Mouse (Mus musculus) midbrain, embryonic 16.5 days (tissue): ENCODE data around the gene Mmp11. TPM values are rescaled to one million over a fixed set of nuclear protein-coding genes. Genes with fewer than 3 reads are reported as not detected.
A peak's percentile ranks its signal among the peaks of the same experiment; 100 is the strongest.

ENCODE experiments used
- ATAC-seq: fragments of 200-750 bp; cut with Nextera tagmentation; 2 replicates; pipeline ENCODE4 v1.8.0; 2017; ENCODE audit warnings: moderate TSS enrichment
- H3K27ac ChIP-seq: fragments of 300-500 bp; sonication (generic); 2 replicates; pipeline ENCODE4 v1.5.1; 2014; ENCODE audit warnings: mild to moderate bottlenecking, low read length, mixed read lengths
- H3K27me3 ChIP-seq: fragments of 300-500 bp; sonication (generic); 2 replicates; pipeline ENCODE4 v1.6.1; 2014; ENCODE audit warnings: low read depth, low read length, mixed read lengths; ENCODE audit not compliant: control insufficient read depth, insufficient read depth
- H3K36me3 ChIP-seq: fragments of 300-500 bp; sonication (generic); 2 replicates; pipeline ENCODE4 v1.6.1; 2014; ENCODE audit warnings: mild to moderate bottlenecking, low read length, moderate library complexity, mixed read lengths; ENCODE audit not compliant: control insufficient read depth, insufficient read depth
- H3K4me1 ChIP-seq: fragments of 300-500 bp; sonication (generic); 2 replicates; pipeline ENCODE4 v1.6.1; 2014; ENCODE audit warnings: mild to moderate bottlenecking, low read length, mixed read lengths; ENCODE audit not compliant: control insufficient read depth, insufficient read depth
- H3K4me2 ChIP-seq: fragments of 300-500 bp; sonication (generic); 2 replicates; pipeline ENCODE4 v1.6.1; 2014; ENCODE audit warnings: mild to moderate bottlenecking, low read length, mixed read lengths
- H3K4me3 ChIP-seq: fragments of 300-500 bp; sonication (generic); 2 replicates; pipeline ENCODE4 v1.5.1; 2014; ENCODE audit warnings: low read depth, mild to moderate bottlenecking, low read length, moderate library complexity, mixed read lengths
- H3K9ac ChIP-seq: fragments of 300-500 bp; sonication (generic); 2 replicates; pipeline ENCODE4 v1.6.1; 2014; ENCODE audit warnings: low read depth, low read length, mixed read lengths
- H3K9me3 ChIP-seq: fragments of 300-500 bp; sonication (generic); replicated peaks from 2 replicates; pipeline ENCODE4 v1.6.1; 2014; ENCODE audit warnings: mild to moderate bottlenecking, low read length, mixed read lengths; ENCODE audit not compliant: control insufficient read depth, poor library complexity, severe bottlenecking
- WGBS: fragments of 180-500 bp; shearing (Covaris S2); extraction: QIAGEN DNeasy Blood & Tissue Kit; methylation state at CpG from one replicate; pipeline ENCODE4 v1.1.7; 2014; 5-methylcytosine and 5-hydroxymethylcytosine counted together
- polyA plus RNA-seq: library from polyadenylated mRNA; unstranded; fragments of >200 nt; fragmentation: Nextera tagmentation; extraction: Ambion mirVana; gene quantifications from 2 replicates; pipeline ENCODE4 v1.2.1, GENCODE M21; 2015

Gene Mmp11
- polyA plus RNA-seq, 1 experiment from 2014 or later = 13.3 TPM

DNA sequence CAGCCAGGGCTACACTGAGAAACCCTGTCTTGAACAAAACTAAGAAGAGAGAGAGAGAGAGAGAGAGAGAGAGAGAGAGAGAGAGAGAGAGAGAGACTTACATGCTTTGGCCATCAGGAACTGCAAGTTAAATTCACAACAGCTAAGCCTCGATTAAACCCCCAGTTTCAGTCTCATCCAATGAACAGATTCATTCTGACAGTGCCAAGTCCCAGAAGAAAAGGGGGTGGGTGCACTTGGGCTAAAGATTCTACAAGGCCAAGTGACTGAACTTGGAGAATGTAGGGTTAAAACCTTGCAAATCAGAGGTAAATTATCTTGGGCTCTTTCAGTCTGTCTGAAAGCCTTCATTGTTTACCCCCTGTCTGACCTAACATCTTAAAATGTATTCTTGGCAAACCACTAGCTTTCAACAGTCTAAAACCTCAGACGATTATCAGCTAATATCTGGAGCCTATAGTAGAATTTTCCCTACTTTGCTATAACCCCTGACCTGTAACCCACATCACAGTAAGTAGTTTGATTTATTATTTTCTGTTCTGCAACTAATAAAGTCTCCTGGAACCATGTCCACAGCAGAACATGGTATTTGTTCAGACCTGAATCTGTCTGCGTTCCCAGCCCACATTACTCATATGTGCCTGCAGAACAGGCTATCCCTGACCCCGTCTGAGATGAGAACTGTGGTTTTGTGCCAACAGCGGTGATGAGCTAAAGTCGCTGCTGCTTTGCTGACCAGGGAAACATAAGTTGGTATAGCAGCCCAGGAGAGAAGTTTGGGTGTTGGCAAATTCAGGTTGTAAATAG is 55.3 kb downstream of the Mmp11 start:
- Histone ChIP-seq H3K9me3 (no peaks in the 10 kb centered on the region), H3K4me3 (no peak overlapping the region), H3K4me1 (no peaks in the 10 kb centered on the region), H3K4me2 (no peak overlapping the region), H3K27ac (no peak overlapping the region), H3K9ac (no peak overlapping the region), H3K36me3 (no peaks in the 10 kb centered on the region), H3K27me3 (no peaks in the 10 kb centered on the region)
- WGBS = 63% methylated on average over 6 of the region's 6 CpGs
- ATAC-seq = no peak

DNA sequence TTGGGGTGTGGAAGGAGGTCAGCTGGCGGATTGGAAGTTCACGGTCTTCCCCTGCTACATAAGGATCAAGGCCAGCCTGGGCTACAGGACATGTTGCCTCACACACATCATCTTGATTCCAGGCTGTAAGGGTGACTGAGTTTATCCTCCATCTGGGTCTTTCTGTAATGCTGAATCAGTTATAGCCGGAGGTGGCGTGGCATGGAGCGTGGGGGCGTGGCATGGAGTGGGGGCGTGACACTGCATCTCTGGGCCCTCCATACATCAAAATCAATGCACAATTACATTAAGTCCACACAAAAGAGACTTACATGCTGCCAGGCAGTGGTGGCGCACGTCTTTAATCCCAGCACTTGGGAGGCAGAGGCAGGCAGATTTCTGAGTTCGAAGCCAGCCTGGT is 55.9 kb downstream of the Mmp11 start:
- Histone ChIP-seq H3K27me3 (no peaks in the 10 kb centered on the region), H3K4me2 (no peak overlapping the region), H3K4me3 (no peak overlapping the region), H3K27ac (no peak overlapping the region), H3K9me3 (no peaks in the 10 kb centered on the region), H3K4me1 (no peaks in the 10 kb centered on the region), H3K9ac (no peak overlapping the region), H3K36me3 (no peaks in the 10 kb centered on the region)
- WGBS = 95% methylated on average over 10 of the region's 10 CpGs
- ATAC-seq = no peak

DNA sequence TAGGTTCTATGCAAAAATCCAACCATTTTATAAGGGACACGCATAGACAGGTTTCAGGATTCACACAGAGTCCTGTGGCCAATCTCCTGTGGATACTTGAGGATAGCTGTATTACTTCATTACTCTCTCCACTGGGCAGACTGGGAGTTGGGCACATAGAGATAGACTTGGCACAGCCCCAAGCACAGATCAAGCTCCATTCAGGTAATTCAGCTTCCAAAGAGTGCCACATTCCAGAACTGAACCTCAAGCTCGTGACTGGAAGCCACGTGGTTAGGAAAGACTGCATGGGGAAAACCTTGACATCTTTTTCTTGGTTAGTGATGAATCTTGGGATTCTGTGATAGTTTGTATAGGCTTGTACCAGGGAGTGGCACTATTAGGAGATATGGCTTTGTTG is 57.5 kb downstream of the Mmp11 start:
- Histone ChIP-seq H3K36me3 (no peaks in the 10 kb centered on the region), H3K4me3 (no peak overlapping the region), H3K27me3 (no peaks in the 10 kb centered on the region), H3K9ac (no peak overlapping the region), H3K4me1 (peaks cover 1% of the 10 kb centered on the region; the same call in 1 of the 2 replicates), H3K4me2 (no peak overlapping the region), H3K9me3 (no peaks in the 10 kb centered on the region), H3K27ac (no peak overlapping the region)
- ATAC-seq = no peak
- WGBS = 83% methylated on average over 3 of the region's 3 CpGs

DNA sequence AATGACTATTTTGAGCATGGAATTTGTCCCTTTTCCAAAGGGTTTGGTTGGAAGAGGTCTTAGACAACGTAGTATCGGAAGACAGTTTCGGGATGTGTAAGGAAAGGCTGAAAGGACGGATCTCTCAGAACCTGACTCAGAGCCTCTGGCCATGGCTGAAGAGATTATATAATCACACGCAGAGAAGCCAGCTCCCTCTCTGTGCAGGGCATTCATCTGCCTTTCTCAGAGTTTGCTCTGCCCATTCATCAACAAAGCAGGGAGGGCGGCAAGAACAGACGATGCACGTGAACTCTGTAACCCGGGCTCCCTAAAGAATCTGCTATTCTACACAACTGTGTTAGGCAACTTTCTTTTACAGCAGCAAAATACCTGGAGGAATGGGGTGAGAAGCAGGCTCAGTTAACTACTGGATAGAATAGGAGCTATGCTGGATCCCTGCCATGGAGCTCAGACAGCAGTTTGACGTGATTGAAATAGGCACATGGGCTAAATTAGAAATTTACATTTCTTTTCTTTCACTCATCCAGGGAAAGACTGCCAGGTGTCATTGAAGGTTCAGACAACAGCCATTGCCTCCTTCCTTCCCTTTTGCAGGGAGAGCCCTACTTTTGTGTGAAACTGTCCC is 62.6 kb downstream of the Mmp11 start:
- peak overlapping the region; percentile 60 for H3K4me2 ChIP-seq
- WGBS = 5% methylated on average over 10 of the region's 10 CpGs
- ATAC-seq = 0 out of 2 replicates have a peak, but pooled peaks have one; percentile 19
- no peaks in the 10 kb centered on the region for H3K36me3 ChIP-seq
- H3K4me3 ChIP-seq = peak overlapping the region; percentile 37
- H3K4me1 ChIP-seq = peaks cover 8% of the 10 kb centered on the region
- H3K9me3 ChIP-seq = no peaks in the 10 kb centered on the region
- no peaks in the 10 kb centered on the region for H3K27me3 ChIP-seq
- H3K27ac ChIP-seq = peak overlapping the region; percentile 83
- H3K9ac ChIP-seq = peak overlapping the region; percentile 55

Other genes with a start within 250 kb of the Mmp11 start
- 32.7 and 36.1 TPM in 2 replicates for gene Cabin1, start 172.2 kb downstream of the Mmp11 start, polyA plus RNA-seq
- gene Ddt, start 163.1 kb downstream of the Mmp11 start, polyA plus RNA-seq = 70.1 and 77.0 TPM in 2 replicates
- gene Gm20441, start 155.5 kb downstream of the Mmp11 start, polyA plus RNA-seq = not detected in 2 replicates
- 0.53 and 1.4 TPM in 2 replicates for gene Gstt3, start 155.1 kb downstream of the Mmp11 start, polyA plus RNA-seq
- gene Gstt1, start 137.9 kb downstream of the Mmp11 start, polyA plus RNA-seq = 18.7 and 20.3 TPM in 2 replicates
- not detected in 2 replicates for gene Gstt4, start 114.0 kb downstream of the Mmp11 start, polyA plus RNA-seq
- 7.0 TPM in 2 replicates for gene Gstt2, start 99.1 kb downstream of the Mmp11 start, polyA plus RNA-seq
- gene Mif, start 76.3 kb downstream of the Mmp11 start, polyA plus RNA-seq = 1,399 and 1,460 TPM in 2 replicates
- gene Derl3, start 43.1 kb downstream of the Mmp11 start, polyA plus RNA-seq = 1.1 and 1.4 TPM in 2 replicates
- gene Smarcb1, start 14.9 kb downstream of the Mmp11 start, polyA plus RNA-seq = 262 and 281 TPM in 2 replicates
- 72.1 and 93.2 TPM in 2 replicates for gene Chchd10, start 3.4 kb downstream of the Mmp11 start, polyA plus RNA-seq
- 0.92 and 1.0 TPM in 2 replicates for gene Gm867, start 4.2 kb upstream of the Mmp11 start, polyA plus RNA-seq
- 0.84 and 1.5 TPM in 2 replicates for gene Vpreb3, start 6.6 kb upstream of the Mmp11 start, polyA plus RNA-seq
- not detected in 2 replicates for gene Gm5134, start 18.0 kb upstream of the Mmp11 start, polyA plus RNA-seq
- gene Zfp280b, start 96.2 kb upstream of the Mmp11 start, polyA plus RNA-seq = 11.9 and 14.2 TPM in 2 replicates
- gene Slc5a4b, start 174.5 kb upstream of the Mmp11 start, polyA plus RNA-seq = not detected in 2 replicates
- 0.11 and 0.32 TPM in 2 replicates for gene Slc5a4a, start 211.0 kb upstream of the Mmp11 start, polyA plus RNA-seq